ENCODE assay signal across 24 mouse cellular contexts in genomic region chr8:26768474-26769229, GRCm38 (mm10).
DNase-seq lines count a peak whose midpoint lies in the region; ATAC-seq lines count a peak whose summit lies in the region.
"Had no signal": no experiment of that assay in that cellular context is flagged by ENCODE, and none has a peak within 500 bp of the region (broad histone marks: within the 10 kb centered on the region; RNA-seq: fewer than 3 reads in every experiment).

No protein-coding gene starts in this region.

- peak; percentile 46 for DNase-seq in heart, embryonic 10.5 days (ENCODE audit: low spot score)
- DNase-seq in heart, adult 9 months (ENCODE audit: low spot score in 2 of 2) = no peak
- DNase-seq in cerebellum, adult 11-12 months = peak; percentile 82
- peak; percentile 69 for DNase-seq in cerebellum, adult 8-10 months
- peak; percentile 71 to 77 for DNase-seq in cerebellum, postnatal 25 days
- DNase-seq in right cerebral cortex, postnatal 14 days = no peak
- no peak for DNase-seq in lung, postnatal 4 days
- DNase-seq: B cell, adult 2 months; gastrocnemius, postnatal 25 days; heart, adult 11 months; kidney, adult 18-20 months; kidney, postnatal 25 days; midbrain, embryonic 14.5 days; thymus, postnatal 14 days had no signal

- no peak overlapping the region for H3K4me3 ChIP-seq in heart, embryonic 10.5 days
- H3K4me3 ChIP-seq: forebrain, embryonic 13.5 days; heart, embryonic 13.5 days; hindbrain, embryonic 15.5 days; kidney, embryonic 15.5 days; liver, embryonic 15.5 days; lung, embryonic 15.5 days; megakaryocyte, embryonic 14.5 days; stomach, embryonic 15.5 days had no signal

- peaks cover 18% of the 10 kb centered on the region for H3K4me1 ChIP-seq in heart, embryonic 10.5 days
- H3K4me1 ChIP-seq: forebrain, embryonic 13.5 days; liver, embryonic 15.5 days; megakaryocyte, embryonic 14.5 days had no signal

- no peak overlapping the region for H3K27ac ChIP-seq in heart, embryonic 10.5 days
- H3K27ac ChIP-seq: forebrain, embryonic 13.5 days; heart, embryonic 13.5 days; hindbrain, embryonic 15.5 days; kidney, embryonic 15.5 days; liver, embryonic 15.5 days; lung, embryonic 15.5 days; stomach, embryonic 15.5 days had no signal

- H3K27me3 ChIP-seq in heart, embryonic 10.5 days (ENCODE audit: insufficient read depth, poor library complexity, severe bottlenecking) = peaks cover 57% of the 10 kb centered on the region
- H3K27me3 ChIP-seq: forebrain, embryonic 13.5 days; hindbrain, embryonic 15.5 days; liver, embryonic 15.5 days; stomach, embryonic 15.5 days had no signal

- H3K9me3 ChIP-seq in heart, embryonic 10.5 days = no peaks in the 10 kb centered on the region
- H3K9me3 ChIP-seq: forebrain, embryonic 13.5 days; heart, embryonic 13.5 days; hindbrain, embryonic 15.5 days; kidney, embryonic 15.5 days; liver, embryonic 15.5 days; lung, embryonic 15.5 days; stomach, embryonic 15.5 days had no signal

- H3K36me3 ChIP-seq in heart, embryonic 10.5 days = no peaks in the 10 kb centered on the region
- H3K36me3 ChIP-seq: heart, embryonic 13.5 days; hindbrain, embryonic 15.5 days; kidney, embryonic 15.5 days; liver, embryonic 15.5 days; lung, embryonic 15.5 days; stomach, embryonic 15.5 days had no signal

- WGBS in heart, embryonic 10.5 days = 79% methylated on average over 10 of the region's 10 CpGs

- ATAC-seq in megakaryocyte progenitor cell, adult 5-6 weeks (replicated peaks; ENCODE audit: poor library complexity) = no peak
- ATAC-seq: forebrain, embryonic 13.5 days; inflammation-experienced regulatory T-cells, adult 6 months had no signal

Comparison
In these comparisons a context has a peak if more than half of its experiments do, and no peak if none do; other contexts are left out.
1. DNase-seq: peak in heart, embryonic 10.5 days (single experiment), cerebellum, adult 11-12 months (single experiment), cerebellum, adult 8-10 months (single experiment) and cerebellum, postnatal 25 days (2 of 2); none in heart, adult 9 months (0 of 2), right cerebral cortex, postnatal 14 days (single experiment) and lung, postnatal 4 days (0 of 2).